Comparison of ENCODE assay signal across 15 mouse cellular contexts in the genomic region with DNA sequence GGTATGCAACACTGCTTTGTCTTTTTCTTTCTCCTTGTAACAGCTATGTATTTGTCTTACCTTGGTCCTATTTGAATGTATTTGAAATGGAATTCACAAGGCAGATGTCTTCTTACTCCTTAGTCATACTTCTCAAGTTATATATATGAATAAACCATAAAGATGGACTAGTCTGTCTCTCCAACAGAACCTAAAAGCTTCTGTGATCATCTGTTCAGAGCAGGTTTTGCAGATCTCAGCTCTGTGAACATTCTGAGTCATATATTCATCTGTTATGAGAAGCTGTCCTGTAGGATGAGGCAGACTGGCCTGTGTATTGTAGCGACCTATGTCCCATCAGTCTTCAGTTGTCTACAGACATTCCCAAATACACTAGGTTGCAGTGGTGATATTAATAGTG.
"Had no signal": no experiment of that assay in that cellular context is flagged by ENCODE, and none has a peak within 500 bp of the region (broad histone marks: within the 10 kb centered on the region; RNA-seq: fewer than 3 reads in every experiment).

No protein-coding gene starts in this region.

- DNase-seq: gastrocnemius, adult 2 months; gastrocnemius, postnatal 10 days; gastrocnemius, postnatal 25 days; heart, adult 18-20 months; heart, postnatal 10 days; heart, postnatal 4 days; kidney, adult 18-20 months; kidney, adult 8-10 months; kidney, postnatal 14 days; kidney, postnatal 36 days had no signal

- ATAC-seq: hindbrain, embryonic 16.5 days; inflammation-experienced regulatory T-cells, adult 6 months; intestine, embryonic 15.5 days; intestine, postnatal 0 days; liver, embryonic 12.5 days had no signal
